Mouse (Mus musculus) adrenal gland, postnatal 14 days (tissue): Measurements from ENCODE around the gene Ncan. TPM values are rescaled to one million over a fixed set of nuclear protein-coding genes. Genes with fewer than 3 reads are reported as not detected.
A peak's percentile ranks its signal among the peaks of the same experiment; 100 is the strongest.
"Not testable (repeated sequence)": the region's sequence is repeated elsewhere in the genome, so short reads cannot be mapped to it uniquely, and the experiment has no call there.

ENCODE experiments used
- DNase-seq: peaks from one replicate; pipeline ENCODE4 v3.0.0; 2021; ENCODE audit warnings: mixed read lengths
- microRNA-seq, 2 experiments: library from miRNA; unstranded; fragments of <30 nt; microRNA quantifications; one replicate each; pipeline ENCODE4 v1.2.0; 2021
- total RNA-seq: library from RNA; stranded (reverse); gene quantifications from 2 replicates; pipeline ENCODE4 v1.2.3, GENCODE M21; 2021

Gene Ncan
- total RNA-seq, 1 experiment from 2014 or later = 0.67 TPM

- DNase-seq = peak; percentile 34
Measured at GRCm38 (mm10) chr8:70084191-70085065, 36.2 kb downstream of the Ncan start.

DNA sequence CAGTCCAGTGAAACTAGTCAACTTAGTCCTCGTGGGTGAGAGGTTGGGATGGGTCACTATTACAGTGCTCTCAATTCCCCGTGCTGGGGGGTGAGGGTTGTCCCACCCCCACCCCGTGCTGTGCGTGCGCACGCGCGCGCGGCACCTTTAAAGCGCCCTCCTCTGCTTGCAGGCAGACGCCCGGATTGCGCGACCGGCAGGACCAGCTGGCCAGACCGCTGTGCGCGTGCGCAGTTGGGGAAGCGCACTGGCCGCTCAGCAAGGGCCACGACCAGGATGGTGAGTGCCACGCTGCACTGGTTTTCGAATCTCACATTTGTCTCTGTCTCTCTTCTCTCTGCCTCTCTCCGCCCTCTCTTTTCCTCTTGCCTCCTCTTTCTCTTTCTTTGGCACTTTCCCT is 37.4 kb downstream of the Ncan start, which contains the start of gene Hapln4:
Gene Hapln4, plus strand, starts transcription at position 173 of the 400 bp plus-strand sequence.
- DNase-seq = peak; percentile 76

DNA sequence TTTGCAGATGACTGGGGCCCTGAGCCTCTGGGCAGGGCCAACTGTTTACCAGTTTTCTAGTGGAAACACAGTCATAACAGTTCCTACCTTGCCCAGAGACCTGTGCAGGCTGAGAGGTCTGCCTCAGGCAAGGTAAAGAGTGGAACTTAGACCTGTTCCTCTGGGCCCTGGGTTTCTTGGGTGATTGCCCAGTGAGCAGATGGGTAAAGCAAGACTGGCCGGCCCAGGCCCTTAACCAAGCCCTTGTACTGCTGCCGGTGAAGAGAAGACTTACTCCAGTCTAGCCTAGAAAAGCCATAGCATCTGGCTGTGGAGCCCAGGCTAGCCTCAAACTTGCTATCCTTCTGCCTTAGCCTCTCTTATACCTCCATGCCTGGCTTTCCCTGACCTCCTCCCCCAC is 38.7 kb downstream of the Ncan start:
- DNase-seq = no peak

DNA sequence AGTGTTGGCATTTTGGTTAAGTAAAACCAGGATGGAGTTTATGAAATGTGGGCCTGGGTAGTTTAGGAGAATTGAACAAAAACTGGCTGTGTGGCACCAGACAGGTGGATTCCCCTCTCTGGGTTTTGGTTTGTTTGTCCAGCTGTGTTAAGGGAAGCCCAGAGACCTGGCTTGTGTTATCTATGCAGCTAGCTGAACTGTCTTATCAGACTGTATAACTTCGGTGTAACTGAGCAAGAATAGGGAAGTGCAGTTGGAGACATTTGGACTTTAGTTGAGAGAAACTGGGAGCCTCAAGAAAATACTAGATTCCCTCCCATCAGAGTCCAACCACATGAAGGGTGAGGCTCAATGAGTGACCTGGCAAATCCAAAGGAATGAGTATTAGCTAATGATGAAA is 47.0 kb downstream of the Ncan start:
- DNase-seq = no peak

DNA sequence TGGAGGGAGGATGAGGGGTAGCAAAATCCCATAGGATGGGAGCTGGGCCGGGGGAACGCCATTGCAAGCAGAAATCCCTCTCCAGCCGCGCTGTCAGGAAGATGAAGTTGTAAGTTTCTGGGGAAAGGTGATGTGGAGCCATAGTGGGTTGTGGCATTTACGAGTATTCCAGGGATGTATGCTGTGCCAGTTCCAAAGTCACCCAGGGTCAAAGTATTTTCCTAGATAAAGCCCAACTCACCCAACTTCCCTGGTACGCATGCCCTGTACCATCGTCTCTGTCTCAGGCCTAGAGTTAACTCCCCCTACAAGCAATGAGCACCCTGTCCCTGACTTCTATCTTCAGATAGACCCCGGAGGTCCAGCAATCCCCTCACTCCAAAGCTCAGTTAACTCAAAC is 47.6 kb downstream of the Ncan start:
- DNase-seq = no peak

GRCm38 (mm10) chr8:70072441-70073069 is 48.1 kb downstream of the Ncan start, which contains the start of gene Tm6sf2:
Gene Tm6sf2, plus strand, starts transcription at chr8:70072924.
- DNase-seq = peak; percentile 71

- no peak for DNase-seq
Measured at GRCm38 (mm10) chr8:70071836-70072440, 48.7 kb downstream of the Ncan start.

DNA sequence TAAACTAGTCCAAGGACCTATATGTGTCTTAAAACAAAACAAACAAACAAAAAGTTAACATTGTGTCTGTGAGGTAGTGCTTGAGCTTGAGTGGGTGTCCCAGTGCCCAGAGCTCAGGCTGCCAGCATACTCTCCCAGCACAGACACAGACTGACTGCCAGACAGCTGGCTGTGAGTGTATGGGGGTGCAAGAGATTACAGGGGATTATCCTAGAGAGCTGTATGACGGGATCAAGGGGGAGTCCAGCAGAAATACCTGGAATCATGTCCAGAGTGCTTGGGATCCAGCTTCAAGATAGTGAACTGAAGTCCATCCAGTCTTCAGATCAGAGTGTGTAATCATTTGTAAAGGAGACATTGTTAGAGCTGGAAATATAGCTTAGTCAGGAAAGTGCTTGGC is 63.0 kb downstream of the Ncan start:
- DNase-seq = no peak

- DNase-seq = not testable (repeated sequence)
Measured at GRCm38 (mm10) chr8:70050434-70050833, 70.2 kb downstream of the Ncan start.

GRCm38 (mm10) chr8:70049662-70050061 is 71.0 kb downstream of the Ncan start:
- DNase-seq = no peak

DNA sequence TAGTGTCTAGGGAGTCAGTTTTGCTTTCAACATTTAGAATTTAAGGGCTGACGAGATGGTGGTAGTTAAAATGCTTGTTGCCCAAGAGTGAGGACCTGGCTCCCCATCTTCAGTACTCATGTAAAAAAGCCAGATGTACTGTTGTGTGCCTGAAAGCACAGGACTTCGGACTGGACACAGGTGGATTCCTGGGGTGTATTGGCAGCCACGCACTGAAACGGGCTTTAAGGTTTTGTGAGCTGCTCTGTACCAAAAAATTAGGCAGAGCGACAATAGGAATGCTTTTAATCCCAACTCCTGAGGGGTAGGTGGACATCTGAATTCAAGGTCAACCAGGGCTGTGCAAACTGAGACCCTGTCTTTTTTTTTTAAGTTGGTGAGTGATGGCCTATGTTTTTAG is 76.7 kb downstream of the Ncan start:
- no peak for DNase-seq

Small RNA genes lying within 50 kb of the gene (microRNA-seq; reads per million reads assigned to microRNA genes)
- 0 reads per million in 2 experiments for gene Mir7066

Other genes starting within 250 kb of the Ncan start
- gene Cilp2, start 233.2 kb downstream of the Ncan start, total RNA-seq = 0.07 and 0.15 TPM in 2 replicates
- gene Tssk6, start 218.7 kb downstream of the Ncan start, total RNA-seq = 0.83 and 0.85 TPM in 2 replicates
- gene Ndufa13, start 218.3 kb downstream of the Ncan start, total RNA-seq = 239 and 250 TPM in 2 replicates
- gene Yjefn3, start 218.2 kb downstream of the Ncan start, total RNA-seq = 5.7 and 6.7 TPM in 2 replicates
- 105 and 111 TPM in 2 replicates for gene Gatad2a, start 124.5 kb downstream of the Ncan start, total RNA-seq
- gene Mau2, start 78.1 kb downstream of the Ncan start, total RNA-seq = 54.0 and 60.3 TPM in 2 replicates
- 26.2 and 31.8 TPM in 2 replicates for gene Sugp1, start 78.1 kb downstream of the Ncan start, total RNA-seq
- 0.98 and 4.2 TPM in 2 replicates for gene Tm6sf2, start 47.9 kb downstream of the Ncan start, total RNA-seq
- 0.30 and 0.48 TPM in 2 replicates for gene Hapln4, start 37.4 kb downstream of the Ncan start, total RNA-seq
- gene Nr2c2ap, start 10.5 kb upstream of the Ncan start, total RNA-seq = 15.0 and 18.4 TPM in 2 replicates
- 16.9 and 18.8 TPM in 2 replicates for gene Rfxank, start 18.3 kb upstream of the Ncan start, total RNA-seq
- 49.2 and 50.5 TPM in 2 replicates for gene Borcs8, start 18.6 kb upstream of the Ncan start, total RNA-seq
- gene Mef2b, start 18.8 kb upstream of the Ncan start, total RNA-seq = 0.41 and 0.56 TPM in 2 replicates
- 48.9 and 50.7 TPM in 2 replicates for gene Tmem161a, start 51.5 kb upstream of the Ncan start, total RNA-seq
- 132 and 144 TPM in 2 replicates for gene Slc25a42, start 91.4 kb upstream of the Ncan start, total RNA-seq
- gene Sugp2, start 113.4 kb upstream of the Ncan start, total RNA-seq = 30.9 and 31.5 TPM in 2 replicates
- gene Armc6, start 113.6 kb upstream of the Ncan start, total RNA-seq = 11.3 and 13.4 TPM in 2 replicates
- gene Homer3, start 162.0 kb upstream of the Ncan start, total RNA-seq = 21.3 and 25.0 TPM in 2 replicates
- gene Ddx49, start 181.6 kb upstream of the Ncan start, total RNA-seq = 49.2 and 71.3 TPM in 2 replicates
- gene Cope, start 181.6 kb upstream of the Ncan start, total RNA-seq = 215 and 222 TPM in 2 replicates
- 1.9 and 2.9 TPM in 2 replicates for gene Cers1, start 194.9 kb upstream of the Ncan start, total RNA-seq
- 0.41 and 1.2 TPM in 2 replicates for gene Gdf1, start 208.9 kb upstream of the Ncan start, total RNA-seq
- 64.0 and 64.4 TPM in 2 replicates for gene Upf1, start 232.4 kb upstream of the Ncan start, total RNA-seq